Mouse (Mus musculus) neural tube, embryonic 12.5 days (tissue): ENCODE data around the gene Meaf6. TPM values are rescaled to one million over a fixed set of nuclear protein-coding genes. Genes with fewer than 3 reads are reported as not detected.

Experiments
- polyA plus RNA-seq: library from polyadenylated mRNA; unstranded; fragments of >200 nt; fragmentation: Nextera tagmentation; extraction: Ambion mirVana; gene quantifications from 2 replicates; pipeline ENCODE4 v1.2.1, GENCODE M21; 2016

Gene Meaf6
- polyA plus RNA-seq, 1 experiment from 2014 or later, result 120 TPM

Other genes starting within 250 kb of the Meaf6 start
- gene Yrdc, start 234.5 kb upstream of the Meaf6 start, polyA plus RNA-seq, result 56.4 and 56.5 TPM in 2 replicates
- gene 1110065P20Rik, start 233.9 kb upstream of the Meaf6 start, polyA plus RNA-seq, result 71.6 and 77.6 TPM in 2 replicates
- gene Maneal, start 223.0 kb upstream of the Meaf6 start, polyA plus RNA-seq, result 8.2 and 10.3 TPM in 2 replicates
- gene Epha10, start 204.2 kb upstream of the Meaf6 start, polyA plus RNA-seq, result 6.3 and 6.6 TPM in 2 replicates
- gene 9930104L06Rik, start 148.1 kb upstream of the Meaf6 start, polyA plus RNA-seq, result 16.5 and 18.6 TPM in 2 replicates
- gene Cdca8, start 145.8 kb upstream of the Meaf6 start, polyA plus RNA-seq, result 121 TPM in 2 replicates
- gene Rspo1, start 98.7 kb upstream of the Meaf6 start, polyA plus RNA-seq, result 1.3 and 4.6 TPM in 2 replicates
- 89.7 and 96.1 TPM in 2 replicates for gene Gnl2, start 68.5 kb upstream of the Meaf6 start, polyA plus RNA-seq
- gene Dnali1, start 19.4 kb upstream of the Meaf6 start, polyA plus RNA-seq, result 0.18 and 0.34 TPM in 2 replicates
- gene Snip1, start 18.5 kb upstream of the Meaf6 start, polyA plus RNA-seq, result 35.2 and 37.2 TPM in 2 replicates
- gene Zc3h12a, start 42.7 kb downstream of the Meaf6 start, polyA plus RNA-seq, result 0.39 and 0.49 TPM in 2 replicates